Mouse (Mus musculus) adrenal gland, postnatal 14 days (tissue): ENCODE data around the gene Atp5h. TPM values are rescaled to one million over a fixed set of nuclear protein-coding genes. Genes with fewer than 3 reads are reported as not detected.
A peak's percentile ranks its signal among the peaks of the same experiment; 100 is the strongest.

Source experiments
- DNase-seq: peaks from one replicate; pipeline ENCODE4 v3.0.0; 2021; ENCODE audit warnings: mixed read lengths
- total RNA-seq: library from RNA; stranded (reverse); gene quantifications from 2 replicates; pipeline ENCODE4 v1.2.3, GENCODE M21; 2021

Gene Atp5h
- total RNA-seq, 1 experiment from 2014 or later, result 857 TPM

DNA sequence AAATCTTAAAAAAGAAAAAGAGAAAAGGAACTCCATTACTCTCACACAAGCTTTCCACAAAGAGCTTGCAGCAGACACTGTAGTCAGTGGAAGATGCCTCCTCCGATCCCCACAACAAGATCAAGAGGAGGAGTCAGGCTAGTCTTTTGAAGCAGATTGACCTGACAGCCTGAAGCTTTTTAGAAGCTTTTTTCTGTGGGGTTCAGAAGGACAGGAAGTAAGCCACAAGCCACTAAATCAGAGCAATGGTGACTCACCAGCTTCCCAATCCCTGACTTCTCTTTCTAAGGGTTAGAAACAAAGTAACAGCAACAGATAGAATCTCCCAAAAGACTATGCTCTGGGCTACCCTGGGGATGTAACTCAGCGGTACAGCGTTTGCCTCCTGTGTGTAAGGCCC, 19.6 kb upstream of the Atp5h start:
- no peak for DNase-seq

DNA sequence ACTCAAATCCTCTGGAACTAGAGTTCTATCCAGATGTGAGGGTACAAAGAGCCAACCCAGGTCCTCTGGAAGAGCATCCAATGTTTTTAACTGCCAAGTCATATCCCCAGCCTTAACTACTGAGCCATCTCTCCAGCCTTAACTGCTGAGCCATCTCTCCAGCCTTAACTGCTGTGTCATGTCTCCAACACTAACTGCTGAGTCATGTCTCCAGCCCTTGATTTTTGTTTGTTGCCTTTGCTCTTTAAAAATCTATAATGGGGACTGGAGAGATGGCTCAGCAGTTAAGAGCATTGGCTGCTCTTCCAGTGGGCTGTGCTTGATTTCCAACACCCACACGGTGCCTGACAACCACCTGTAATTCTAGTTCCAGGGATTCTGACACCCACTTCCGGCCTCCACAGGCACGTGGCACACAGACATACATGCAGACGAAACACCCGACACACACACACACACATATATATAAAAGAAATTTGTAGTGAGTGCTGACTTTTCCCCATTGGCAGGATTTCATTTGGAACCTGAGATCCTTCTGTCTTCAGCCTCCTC, 17.9 kb upstream of the Atp5h start:
- no peak for DNase-seq

DNA sequence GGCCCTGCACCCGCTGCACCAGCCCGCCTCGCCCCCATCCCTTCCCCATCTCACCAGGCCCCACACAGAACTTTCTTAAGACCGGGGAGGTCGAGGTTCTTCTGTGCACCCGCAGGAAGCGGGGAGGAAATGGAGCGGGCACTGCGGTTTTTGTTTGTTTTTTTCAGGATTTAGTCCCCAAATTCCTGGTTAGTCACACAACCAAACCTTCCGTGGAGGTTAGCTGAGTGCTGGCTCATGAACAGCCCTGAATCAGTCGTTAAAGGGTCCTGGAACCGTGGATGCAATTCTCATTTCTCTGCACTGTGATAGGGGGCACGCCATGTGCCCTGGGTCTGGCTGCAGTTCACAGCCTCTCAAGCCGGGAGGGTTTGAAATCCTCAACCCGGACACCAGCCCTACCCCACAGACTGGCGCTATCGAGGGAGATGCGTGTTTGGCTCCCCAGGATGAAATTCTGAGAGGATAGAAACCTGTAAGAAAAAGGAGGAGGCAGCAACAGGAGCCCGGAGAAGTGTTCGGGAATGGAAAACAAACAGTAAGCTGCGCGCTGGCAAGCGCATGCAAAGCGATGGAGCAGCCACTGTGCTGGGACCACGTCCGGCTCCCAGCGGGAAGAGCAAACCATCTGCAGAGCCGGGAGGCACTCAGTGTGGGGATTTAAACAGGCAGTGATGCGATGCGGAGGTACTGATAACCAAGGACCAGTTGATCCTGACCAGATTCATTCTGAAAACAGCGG, 16.0 kb upstream of the Atp5h start:
- no peak for DNase-seq

DNA sequence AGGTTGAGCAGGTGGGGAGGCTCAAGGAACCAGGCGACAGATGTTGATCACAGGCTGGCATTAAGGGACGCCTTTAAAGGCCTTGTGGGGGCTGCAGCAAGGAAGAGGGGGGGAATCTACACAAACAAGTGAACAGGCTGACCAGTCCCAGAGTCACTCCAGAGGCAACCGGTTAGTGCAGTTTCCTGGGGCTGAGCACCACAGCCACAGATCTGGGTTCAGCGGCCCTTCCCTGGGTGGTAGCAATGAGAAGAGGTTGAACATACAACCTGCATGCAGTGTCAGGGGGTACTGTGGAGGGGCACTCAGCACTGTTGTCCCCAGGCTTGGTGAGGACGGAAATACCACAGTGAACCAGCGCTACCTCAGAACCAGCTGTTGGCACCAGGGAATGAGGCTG, 13.6 kb upstream of the Atp5h start:
- DNase-seq, result no peak

DNA sequence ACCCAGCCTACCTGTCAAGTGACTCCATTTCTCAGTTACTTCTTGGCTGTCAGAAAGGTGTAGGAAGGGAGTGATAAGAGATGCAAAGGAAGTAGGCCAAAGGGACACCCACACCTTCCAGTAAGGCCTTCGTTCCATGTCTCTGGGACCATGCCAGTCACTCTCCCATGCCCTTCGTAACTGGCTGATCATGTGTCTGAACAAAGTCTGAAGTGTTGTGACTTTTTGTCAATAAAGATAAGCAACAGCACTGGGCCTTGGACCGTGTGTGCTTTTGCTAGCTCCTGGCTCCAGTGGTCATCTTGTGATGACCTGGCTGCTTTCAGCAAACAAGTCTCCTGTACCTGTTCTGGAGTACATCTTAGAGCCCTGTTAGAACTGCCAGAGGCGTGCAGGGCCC, 13.1 kb upstream of the Atp5h start:
- DNase-seq, result no peak

DNA sequence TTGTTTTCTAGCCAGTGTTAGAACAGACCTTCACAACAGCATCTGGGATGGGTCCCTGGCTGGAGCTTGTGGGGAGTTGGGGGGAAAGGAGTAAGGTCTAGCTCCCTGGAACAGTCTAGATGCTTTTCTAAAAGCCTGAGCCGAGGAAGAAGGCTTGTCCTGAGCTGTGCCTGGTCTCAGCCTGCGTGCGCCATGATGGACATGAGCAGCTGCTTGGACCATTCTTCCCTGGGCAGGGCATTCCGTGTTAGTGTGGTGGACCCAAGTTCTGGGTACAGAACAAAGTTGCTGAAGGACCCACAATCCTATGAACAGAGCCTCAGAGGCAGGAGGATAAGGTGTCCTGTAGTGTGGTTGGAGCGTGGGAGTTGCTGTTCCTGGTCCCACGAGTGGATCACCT, 10.8 kb upstream of the Atp5h start:
- no peak for DNase-seq

DNA sequence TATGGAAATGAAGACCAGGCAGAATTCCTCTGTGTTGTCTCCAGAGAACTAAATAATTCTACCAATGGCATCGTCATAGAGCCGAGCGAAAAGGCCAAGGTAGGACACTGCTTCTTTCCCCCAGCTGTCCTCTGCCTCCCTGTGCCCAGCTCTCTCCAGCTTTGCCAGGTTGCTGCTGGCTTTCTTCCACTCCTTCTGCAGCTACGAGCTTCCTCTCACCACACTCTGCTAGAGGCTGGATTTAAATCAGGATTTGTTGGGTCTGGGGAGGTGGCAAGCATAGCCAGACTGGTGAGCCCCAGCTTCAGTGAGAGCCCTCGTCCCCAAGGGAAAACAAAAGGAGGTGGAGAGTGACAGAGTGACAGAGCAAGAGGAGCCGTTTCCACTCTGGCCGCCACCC, 9.5 kb upstream of the Atp5h start:
- DNase-seq, result peak; percentile 3

DNA sequence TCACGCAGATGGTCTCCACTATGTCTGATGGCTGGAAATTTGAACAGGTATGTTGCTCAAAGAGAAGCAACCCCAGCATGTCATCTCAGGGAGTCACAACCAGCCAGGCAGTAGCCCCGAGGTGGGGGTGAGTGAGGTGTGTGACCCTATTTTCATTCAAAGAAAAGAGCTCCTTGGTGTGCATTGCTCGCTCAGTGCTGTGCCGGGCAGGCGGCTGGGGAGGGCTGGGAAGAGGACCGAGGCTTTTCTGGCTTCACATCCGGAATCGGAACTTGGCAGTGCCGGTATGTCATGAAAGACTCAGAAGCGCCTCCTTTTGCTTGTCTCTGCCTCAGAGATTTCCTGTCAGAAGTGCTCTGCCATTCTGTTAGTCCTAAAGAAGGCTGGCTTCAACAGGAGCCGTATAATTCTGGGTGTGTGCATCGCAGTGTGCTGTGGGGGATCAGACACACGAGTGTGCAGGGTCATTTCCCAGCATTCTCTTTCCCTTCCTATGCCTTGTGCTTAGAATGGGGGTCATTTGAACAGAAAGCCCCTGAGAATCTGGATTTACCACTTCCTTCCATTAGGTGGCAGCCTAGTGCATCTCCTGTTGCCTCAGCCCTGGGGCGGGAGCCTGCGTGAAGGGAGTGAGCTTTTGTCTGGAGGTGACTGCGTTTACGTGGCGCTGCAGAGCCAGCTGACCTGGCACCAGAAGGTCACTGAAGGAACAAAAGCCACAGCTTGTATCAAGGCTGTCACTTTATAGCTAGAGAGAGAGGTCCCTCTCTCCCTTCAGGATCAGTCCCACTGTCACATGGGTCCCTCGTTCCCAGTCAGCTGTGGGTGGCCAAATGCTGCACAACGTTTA, 7.9 kb upstream of the Atp5h start:
- DNase-seq, result peak; percentile 87

DNA sequence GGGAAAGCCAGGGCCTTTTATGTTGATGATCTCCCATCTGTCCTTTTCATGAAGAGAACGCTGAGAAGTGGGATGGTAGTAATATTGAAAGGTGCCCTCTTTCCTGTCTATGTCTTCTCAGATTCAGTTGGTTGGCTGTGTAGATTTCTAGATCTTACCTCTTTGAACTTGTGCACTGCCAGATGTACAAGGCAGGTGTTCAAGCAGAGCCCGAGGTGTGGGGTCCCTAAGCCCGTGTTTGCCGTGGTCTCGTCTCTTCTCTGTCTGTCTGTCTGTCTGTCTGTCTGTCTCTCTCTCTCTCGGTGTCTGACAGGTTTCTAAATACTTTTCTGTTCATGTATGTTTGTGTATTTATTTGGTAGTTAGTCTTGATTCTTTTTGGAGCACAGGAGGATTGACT, 5.9 kb upstream of the Atp5h start:
- no peak for DNase-seq

DNA sequence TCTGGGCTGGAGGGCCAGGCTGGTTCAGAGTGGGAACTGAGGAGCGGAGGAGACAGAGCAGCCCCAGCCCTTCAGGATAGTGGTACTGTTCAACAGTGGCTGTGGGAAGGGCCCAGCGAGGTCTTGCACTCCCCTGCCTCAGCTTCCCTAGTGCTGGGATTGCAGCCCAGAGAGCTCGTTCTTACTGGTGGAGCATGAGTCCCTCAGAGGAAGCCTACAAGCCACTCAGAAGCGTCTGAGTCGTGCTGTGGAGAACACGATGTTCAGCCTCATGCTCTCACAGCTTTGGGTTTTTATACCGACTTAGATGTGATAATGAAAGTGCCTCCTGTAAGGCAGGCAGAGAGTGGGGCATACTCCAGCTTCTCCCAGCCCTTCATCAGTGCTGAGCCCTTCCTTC, 4.9 kb upstream of the Atp5h start:
- DNase-seq, result peak; percentile 2

DNA sequence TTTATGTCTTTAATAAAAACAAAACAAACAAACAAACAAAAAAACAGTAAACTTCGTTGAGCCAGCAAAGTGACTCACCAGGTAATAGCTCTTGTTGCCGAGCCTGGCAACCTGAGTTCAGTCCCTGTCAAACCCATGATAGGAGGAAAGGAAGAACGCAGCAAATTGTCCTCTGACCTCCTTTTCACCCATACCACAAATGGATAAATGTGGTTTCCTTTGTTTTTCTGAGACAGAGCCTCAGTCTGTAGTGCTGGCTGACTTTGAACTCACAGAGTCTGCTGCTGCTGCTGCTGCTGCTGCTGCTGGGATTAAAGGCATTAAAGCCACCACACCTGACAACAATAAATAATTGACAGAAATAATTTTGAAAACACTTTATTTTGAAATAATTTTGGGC, 3.3 kb upstream of the Atp5h start:
- DNase-seq, result no peak

DNA sequence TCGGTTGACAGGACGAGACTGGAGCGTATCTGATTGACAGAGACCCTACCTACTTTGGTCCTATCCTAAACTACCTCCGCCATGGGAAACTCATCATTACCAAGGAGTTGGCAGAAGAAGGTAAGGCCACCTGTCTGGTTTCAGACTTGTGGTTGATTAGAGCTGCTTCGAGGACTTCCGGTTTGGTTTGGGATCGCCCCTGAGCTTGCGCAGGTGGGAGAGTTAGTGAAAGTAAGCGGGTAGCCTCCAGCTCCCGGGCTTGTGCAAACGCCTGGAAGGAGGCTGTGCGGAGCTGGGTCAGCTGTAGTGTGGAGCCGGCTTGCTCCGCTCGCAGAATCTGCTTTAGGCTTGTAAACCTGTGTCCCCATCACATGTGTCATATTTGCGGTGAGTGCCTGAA, 2.2 kb upstream of the Atp5h start:
- DNase-seq, result no peak

DNA sequence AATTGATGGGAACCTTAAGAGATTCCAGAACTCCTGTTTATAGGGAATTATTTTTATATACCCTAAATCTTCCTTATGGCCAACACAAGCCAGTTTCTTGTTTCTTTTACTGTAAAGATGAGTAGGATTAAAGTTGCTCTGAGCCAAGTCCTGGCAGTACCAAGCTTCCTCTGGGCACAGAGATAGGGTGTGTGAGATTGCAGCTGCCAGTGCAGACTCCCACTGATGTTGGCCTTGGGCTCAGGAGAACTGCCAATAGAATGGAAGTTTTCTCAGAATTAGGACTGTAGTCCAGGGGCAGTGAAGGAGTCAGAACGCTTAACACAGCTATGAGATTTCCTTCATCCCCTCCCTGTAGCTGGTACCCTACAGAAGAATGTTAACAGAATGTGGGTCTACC, 1.6 kb upstream of the Atp5h start:
- DNase-seq, result no peak

DNA sequence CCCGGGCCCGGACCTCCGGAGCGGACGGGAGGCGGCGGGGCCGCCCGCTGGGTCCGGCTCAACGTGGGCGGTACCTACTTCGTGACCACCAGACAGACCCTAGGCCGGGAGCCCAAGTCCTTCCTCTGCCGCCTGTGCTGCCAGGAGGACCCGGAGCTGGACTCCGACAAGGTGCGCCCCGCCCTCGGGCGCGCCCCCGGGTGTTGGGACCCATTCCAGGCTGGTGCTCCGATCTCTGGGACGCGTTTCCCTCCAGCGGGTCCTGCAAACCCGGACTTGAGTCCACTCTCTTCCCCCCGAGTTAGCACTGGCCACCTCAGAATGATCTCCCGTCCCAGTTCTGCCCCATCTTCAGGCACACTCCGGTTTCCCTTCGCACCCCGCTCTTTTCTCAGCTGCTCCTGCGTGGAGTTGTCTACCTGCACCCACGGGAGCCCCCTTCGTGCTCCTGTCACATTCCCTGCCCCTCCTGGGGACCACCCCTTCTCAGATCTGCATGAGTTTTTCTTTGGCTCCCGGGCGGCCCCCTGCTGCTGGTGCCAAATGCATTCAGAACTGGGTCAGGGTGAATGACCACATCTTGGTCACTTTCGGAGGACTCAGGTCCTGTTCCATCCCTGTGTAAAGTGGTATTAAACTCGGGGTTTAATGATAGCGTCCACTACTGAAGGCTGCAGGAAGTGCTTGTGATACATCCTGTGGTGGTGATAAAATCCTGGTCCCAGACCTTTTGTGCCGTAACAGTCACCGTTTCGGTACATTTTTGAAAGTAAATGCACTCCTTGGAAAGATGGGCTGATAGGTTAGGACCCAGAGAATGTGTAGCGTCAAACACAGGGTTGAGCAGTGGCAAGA, 801 bp upstream of the Atp5h start:
- peak; percentile 79 for DNase-seq

DNA sequence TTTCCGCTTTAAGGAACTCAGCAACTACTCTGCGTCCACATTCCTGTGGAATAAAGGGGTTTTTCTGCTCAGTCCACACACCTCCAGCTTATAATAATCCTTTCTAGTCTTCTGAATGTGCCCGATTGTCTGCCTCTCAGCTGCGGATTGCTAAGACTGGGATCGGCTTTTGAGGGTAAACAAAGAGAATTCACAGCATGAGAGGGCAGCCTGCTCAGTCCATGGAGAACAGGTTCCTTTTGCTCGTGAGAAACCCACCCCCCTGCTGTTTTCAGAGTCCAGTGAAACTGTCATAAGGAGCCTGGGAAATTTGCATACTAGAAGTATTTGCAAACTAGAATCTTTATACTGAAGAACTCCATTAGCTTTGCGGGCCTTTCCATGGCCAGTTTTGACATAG, 10.2 kb downstream of the Atp5h start:
- no peak for DNase-seq

DNA sequence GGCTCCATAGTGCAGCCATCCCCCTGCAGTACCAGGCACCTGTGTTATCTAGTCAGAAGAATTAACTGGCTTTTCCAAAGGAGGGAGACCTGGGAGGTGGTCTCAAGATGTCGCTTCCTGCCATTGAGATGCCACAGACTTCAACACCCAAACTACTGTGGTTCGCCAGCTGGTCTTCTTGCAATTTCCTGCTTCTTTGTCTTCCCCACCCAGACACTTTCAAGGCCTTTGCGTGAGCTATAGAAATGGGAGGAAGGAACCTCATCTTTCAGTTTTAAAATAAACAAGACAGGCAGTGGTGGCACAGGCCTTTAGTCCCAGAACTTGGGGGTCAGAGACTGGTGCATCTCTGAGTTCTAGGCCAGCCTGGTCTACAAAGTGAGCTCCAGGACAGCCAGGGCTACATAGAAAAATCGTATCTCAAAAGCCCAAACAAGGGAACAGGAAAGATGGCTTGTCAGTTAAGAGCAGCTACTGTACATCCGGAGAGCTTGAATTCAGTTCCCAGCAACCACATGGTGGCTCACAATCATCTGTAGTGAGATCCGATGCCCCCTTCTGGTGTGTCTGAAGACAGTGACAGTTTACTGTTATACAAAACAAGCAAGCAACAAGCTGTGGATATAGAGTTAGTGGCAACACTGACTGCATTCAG, 11.4 kb downstream of the Atp5h start:
- DNase-seq, result no peak

DNA sequence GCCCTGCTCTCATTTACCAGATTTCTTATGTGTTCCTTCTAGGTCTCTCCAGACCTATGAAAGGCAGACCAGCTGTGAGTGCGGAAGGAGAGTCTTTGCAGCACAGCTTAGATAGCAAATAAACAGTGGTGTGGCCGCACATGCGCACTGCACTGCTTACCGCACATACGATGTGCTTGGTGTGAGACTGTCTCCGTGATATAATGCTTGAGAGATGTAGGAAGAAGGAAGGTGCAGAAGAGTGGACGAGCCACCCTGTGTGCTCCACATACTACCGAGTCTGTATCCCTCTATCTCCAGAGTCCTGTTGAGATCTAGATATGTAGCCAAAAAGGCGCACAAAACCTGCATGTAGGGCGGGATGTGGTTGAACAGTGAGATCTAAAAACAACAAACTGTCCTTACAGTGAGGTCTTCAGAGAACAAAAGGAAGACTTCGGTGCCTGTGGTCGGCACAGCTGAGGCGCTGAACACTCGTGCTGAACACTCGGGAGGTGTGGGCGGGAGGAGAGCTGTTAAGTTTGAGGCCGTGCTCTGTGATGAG, 12.8 kb downstream of the Atp5h start:
- no peak for DNase-seq

DNA sequence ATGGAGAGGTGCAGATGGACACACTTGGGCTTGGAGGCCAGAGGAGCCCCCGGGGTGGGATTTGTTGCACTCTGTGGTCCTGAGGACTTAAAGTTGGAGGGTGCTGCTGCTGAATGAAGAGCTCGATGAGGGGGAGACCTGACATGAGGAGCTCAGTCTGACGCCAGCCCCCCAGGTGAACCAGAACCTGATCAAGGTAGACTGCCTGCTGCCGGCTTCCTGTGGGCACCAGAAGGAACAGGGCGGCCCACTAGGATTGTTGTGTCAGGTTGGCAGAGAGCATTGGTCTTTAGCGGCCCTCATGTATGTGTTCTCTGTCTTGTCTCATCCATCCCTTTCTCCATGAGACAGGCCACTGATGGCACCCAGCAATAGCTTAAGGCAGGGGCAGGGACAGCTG, 14.0 kb downstream of the Atp5h start:
- DNase-seq, result no peak

DNA sequence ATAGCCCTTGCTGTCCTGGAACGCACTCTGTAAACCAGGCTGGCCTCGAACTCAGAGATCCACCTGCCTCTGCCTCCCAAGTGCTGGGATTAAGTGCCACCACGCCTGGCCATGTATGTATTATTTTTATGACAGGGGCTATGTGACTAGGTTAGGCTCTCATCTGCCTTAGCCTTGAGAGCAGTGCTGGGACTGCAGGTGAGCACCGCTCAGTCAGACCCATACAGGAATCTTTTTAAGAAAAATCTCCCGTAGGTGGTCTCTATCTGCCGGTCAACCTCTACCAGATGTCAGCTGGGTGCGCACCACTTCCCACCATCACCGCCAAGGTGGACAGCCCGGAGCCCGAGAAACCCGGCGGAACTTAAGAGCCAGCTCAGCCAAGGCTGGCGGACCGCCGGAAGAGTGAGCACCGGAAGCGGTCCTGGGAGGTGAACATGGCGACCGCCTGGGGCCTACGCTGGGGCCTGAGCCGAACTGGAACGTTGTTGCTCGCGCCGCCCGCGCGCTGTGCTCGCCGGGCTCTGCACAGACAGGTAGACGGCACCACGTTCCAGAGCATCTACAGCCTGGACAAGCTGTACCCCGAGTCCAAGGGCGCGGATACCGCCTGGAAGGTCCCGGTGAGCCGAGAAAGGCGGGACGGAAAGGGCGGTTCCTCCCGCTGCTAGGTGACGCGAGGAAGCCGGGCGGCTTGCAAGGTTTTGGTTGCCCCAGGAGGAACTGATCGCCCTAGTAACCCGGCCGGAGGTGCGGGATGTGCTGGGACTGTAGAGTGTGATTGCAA, 16.2 kb downstream of the Atp5h start, which contains the start of gene Mrpl58:
TSS of gene Mrpl58 (plus strand) at position 415 of the 787 bp plus-strand sequence.
- peak; percentile 93 for DNase-seq

DNA sequence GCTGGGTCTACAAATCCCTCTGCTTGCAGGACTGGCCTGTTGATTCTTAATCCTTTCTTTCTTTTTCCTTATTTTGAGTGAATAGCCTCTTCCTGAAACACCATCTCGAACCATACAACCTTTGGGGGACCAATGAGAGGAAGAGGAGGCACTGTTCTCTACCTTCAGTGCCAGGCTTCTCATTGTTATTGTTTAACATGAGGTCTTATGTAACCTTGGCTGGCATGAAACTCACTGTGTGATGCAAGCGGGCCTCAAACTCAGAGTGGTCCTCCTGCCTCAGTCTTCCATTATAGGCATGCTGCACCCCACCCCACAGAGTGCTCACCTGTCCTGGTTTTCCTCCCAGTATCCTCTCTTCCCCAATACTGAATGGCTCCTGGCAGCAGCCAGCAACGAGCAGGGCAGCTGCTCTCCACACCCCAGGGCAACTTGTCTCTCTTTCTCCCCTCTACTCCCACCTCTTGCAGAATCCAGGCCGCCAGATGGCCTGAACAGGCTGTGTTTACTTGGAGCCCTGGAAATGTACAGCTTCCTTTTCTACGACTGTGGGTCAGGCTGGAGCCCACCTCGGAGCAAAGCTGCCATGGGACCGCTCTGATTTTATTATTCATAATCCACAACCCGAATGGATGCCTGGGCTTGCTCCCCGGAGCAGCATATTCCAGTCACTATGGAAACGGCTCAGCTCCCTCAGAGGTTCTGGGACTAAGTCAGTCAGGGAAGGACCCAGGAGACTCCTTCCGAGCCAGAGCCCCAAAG, 19.0 kb downstream of the Atp5h start:
- DNase-seq, result peak; percentile 35
